Mouse (Mus musculus) Patski (cell line): ENCODE results near the gene Sar1b. TPM values are rescaled to one million over a fixed set of nuclear protein-coding genes. Genes with fewer than 3 reads are reported as not detected.
A peak's percentile ranks its signal among the peaks of the same experiment; 100 is the strongest.

ENCODE experiments used
- ATAC-seq: fragments of 100-300 bp; one replicate; pipeline ENCODE4 v1.8.0; 2021
- CTCF ChIA-PET: fragments of 350-600 bp; sonication (Branson Sonifier 250); formaldehyde crosslinking; loops from one replicate; lab custom pipeline; 2022; ENCODE audit warnings: inconsistent platforms; lab: Charles Lee
- POLR2A ChIA-PET: fragments of 350-600 bp; sonication (Branson Sonifier 250); formaldehyde crosslinking; loops from one replicate; lab custom pipeline; 2022; ENCODE audit warnings: antibody characterized with exemption, inconsistent platforms; lab: Charles Lee
- DNase-seq: peaks from one replicate; pipeline ENCODE4 v3.0.0-alpha.2; 2011; ENCODE audit warnings: low read depth, low spot score
- H3K27me3 ChIP-seq: fragments of 371-371 bp; one replicate; pipeline ENCODE4 v1.5.1; 2021
- CTCF ChIP-seq: fragments of 100-300 bp; IDR thresholded peaks from one replicate; pipeline ENCODE4 v1.5.1; 2021
- in situ Hi-C: fragments of 300-500 bp; cut with MboI; formaldehyde crosslinking; loops from 3 replicates; pipeline ENCODE4 v1.11.1; 2018; ENCODE audit warnings: low pct_unique_long_range_greater_than_20kb, mixed read lengths
- polyA plus RNA-seq: library from polyadenylated mRNA; unstranded; gene quantifications from one replicate; pipeline ENCODE4 v1.2.3, GENCODE M21; 2021

The Sar1b gene
- polyA plus RNA-seq, 1 experiment from 2014 or later: 91.0 TPM

DNA sequence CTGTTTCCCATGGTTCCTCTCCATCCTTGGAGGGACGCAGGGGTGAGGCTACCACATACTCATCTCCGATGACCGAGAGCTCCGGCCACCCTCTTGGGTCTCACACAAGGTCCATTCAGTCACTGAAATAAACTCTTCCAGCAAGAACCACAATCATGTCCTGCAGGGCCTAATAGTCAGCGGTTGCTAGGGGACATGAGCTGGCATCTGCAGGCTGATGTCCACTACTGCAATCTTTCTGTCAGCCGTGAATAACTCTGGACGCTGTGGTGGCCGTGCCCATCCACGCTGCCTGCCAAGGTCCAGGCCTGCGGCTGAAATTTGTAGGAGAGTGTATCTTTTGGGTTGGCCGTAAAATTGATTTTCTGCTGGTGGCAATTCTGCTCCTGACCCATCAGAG is 59.8 kb downstream of the Sar1b start:
- in situ Hi-C loops: loop anchor here (5.0 to 10.0 kb wide), 2 partner anchors 144 to 402 kb away; partner anchors contain the start of gene Cdkn2aipnl

GRCm38 (mm10) chr11:51823963-51824753 is 60.7 kb downstream of the Sar1b start:
- no peak for ATAC-seq
- in situ Hi-C loops: loop anchor here (5.0 to 10.0 kb wide), 2 partner anchors 143 to 401 kb away; partner anchors contain the start of gene Cdkn2aipnl
- DNase-seq: no peak
- H3K27me3 ChIP-seq: no peaks in the 10 kb centered on the region
- POLR2A ChIA-PET: interaction anchor here (1.3 kb wide), 1 partner anchor 27 kb away, joined by 3 read pairs; no protein-coding TSS in a partner anchor
- CTCF ChIA-PET: interaction anchor here (0.9 to 1.6 kb wide), 3 partner anchors 19 to 32 kb away, joined by 3 to 5 read pairs (median 3); no protein-coding TSS in a partner anchor
- TF ChIP-seq CTCF: no peak

More for the DNA sequence above, 59.8 kb downstream of the Sar1b start:
- POLR2A ChIA-PET: interaction anchor here (1.3 kb wide), 1 partner anchor 28 kb away, joined by 3 read pairs; no protein-coding TSS in a partner anchor
- no peak for ATAC-seq
- no peak for TF ChIP-seq CTCF
- DNase-seq: no peak
- CTCF ChIA-PET: interaction anchor here (0.9 to 1.6 kb wide), 3 partner anchors 18 to 33 kb away, joined by 3 to 5 read pairs (median 3); no protein-coding TSS in a partner anchor
- H3K27me3 ChIP-seq: no peaks in the 10 kb centered on the region

GRCm38 (mm10) chr11:51824867-51825424 is 61.5 kb downstream of the Sar1b start:
- POLR2A ChIA-PET: no interaction called here

DNA sequence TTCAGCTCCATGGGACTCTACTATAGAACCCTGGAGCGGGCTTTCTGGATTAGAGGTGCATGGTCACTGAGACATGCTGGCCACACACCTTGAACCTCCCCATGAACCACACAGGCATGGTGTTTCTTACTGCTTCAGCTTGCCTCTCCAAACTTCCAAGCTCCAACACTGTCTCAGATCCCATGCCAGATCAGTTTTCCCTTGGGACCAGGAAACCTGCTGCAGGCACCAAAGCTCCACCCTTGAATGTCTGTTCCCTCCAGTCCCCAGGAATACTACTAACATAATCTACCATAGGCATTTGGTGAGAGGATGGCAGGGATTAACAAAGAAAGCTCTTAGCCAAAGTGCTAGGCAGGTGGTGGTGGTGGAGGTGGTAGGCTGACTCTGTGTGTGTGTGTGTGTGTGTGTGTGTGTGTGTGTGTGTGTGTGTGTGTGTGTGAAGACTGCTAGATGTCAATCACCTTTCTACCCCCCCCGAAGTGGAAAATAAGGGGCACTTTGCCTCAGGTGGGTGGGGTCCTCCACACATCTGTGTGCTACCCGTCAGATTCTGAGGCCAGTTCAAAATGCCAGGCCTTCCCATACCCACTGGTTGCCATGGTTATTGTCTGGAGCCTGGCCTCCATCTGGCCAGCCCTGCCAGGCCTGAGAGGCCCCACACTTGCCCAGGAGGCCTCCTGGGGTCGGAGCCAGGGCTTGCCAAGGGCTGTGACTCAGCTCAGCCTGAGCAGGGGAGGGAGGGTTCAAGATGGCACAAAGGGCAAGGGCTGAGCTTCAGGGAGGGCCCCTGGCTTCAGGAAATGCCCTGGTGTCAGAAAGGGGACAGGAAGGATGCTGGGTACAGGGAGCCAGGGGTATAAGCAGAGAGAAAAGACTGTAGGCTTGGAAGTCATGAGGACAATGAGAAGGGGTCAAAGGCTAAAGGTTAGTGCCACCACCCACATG is 68.7 kb downstream of the Sar1b start:
- CTCF ChIA-PET: interaction anchor here (2.2 to 2.6 kb wide), 3 partner anchors 13 to 25 kb away, joined by 5 to 13 read pairs (median 9); no protein-coding TSS in a partner anchor
- POLR2A ChIA-PET: interaction anchor here (0.6 to 1.4 kb wide), 7 partner anchors 9 to 84 kb away, joined by 3 to 7 read pairs (median 5); partner anchors contain the start of gene Jade2
- in situ Hi-C loops: no loop called here
- H3K27me3 ChIP-seq: no peaks in the 10 kb centered on the region
- TF ChIP-seq CTCF: no peak
- ATAC-seq (peak; percentile 88), DNase-seq (peak; percentile 63)

More at GRCm38 (mm10) chr11:51824867-51825424, 61.5 kb downstream of the Sar1b start:
- in situ Hi-C loops: loop anchor here (5.0 to 10.0 kb wide), 2 partner anchors 142 to 400 kb away; partner anchors contain the start of gene Cdkn2aipnl
- no peak for ATAC-seq
- H3K27me3 ChIP-seq: no peaks in the 10 kb centered on the region
- no peak for DNase-seq
- CTCF ChIA-PET: interaction anchor here (1.4 kb wide), 1 partner anchor 18 kb away, joined by 3 read pairs; no protein-coding TSS in a partner anchor
- TF ChIP-seq CTCF: no peak

DNA sequence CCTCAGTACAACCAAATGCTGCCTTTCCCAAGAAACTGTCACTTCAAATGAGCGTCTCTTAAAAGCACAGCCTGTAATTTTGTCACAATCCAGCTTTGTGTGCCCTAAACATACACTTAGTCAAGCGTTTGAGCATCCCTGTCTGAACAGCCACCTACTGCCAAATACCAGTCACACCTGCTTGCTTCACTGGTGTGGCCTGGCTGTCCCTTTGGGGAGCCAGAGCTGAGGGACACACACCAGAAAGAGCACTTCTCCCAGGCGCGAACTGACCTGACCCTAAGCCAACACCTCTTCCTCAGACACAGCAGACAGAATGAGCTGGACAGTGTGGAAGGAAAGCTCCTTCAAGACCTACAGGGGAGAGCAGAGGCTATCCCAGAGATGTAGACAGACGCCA is 69.5 kb downstream of the Sar1b start:
- no peak for TF ChIP-seq CTCF
- ATAC-seq: no peak
- ChIA-PET CTCF (interaction anchor here (2.2 to 2.6 kb wide), 3 partner anchors 14 to 26 kb away, joined by 5 to 13 read pairs (median 9); no protein-coding TSS in a partner anchor), POLR2A (interaction anchor here (0.6 to 1.3 kb wide), 4 partner anchors 17 to 83 kb away, joined by 3 to 7 read pairs (median 4); no protein-coding TSS in a partner anchor)
- no peak for DNase-seq
- in situ Hi-C loops: no loop called here
- no peaks in the 10 kb centered on the region for H3K27me3 ChIP-seq

- CTCF ChIA-PET: interaction anchor here (0.6 to 2.6 kb wide), 5 partner anchors 15 to 134 kb away, joined by 3 to 13 read pairs (median 4); partner anchors contain the start of gene Cdkn2aipnl
- H3K27me3 ChIP-seq: no peaks in the 10 kb centered on the region
- in situ Hi-C loops: no loop called here
- no peak for TF ChIP-seq CTCF
- no peak for ATAC-seq
- POLR2A ChIA-PET: interaction anchor here (0.6 to 1.3 kb wide), 6 partner anchors 9 to 82 kb away, joined by 3 to 7 read pairs (median 6); no protein-coding TSS in a partner anchor
- DNase-seq: no peak
These were observed 70.0 kb downstream of the Sar1b start for GRCm38 (mm10) chr11:51833393-51834066.

GRCm38 (mm10) chr11:51834067-51834411 is 70.6 kb downstream of the Sar1b start:
- in situ Hi-C loops: no loop called here
- H3K27me3 ChIP-seq: no peaks in the 10 kb centered on the region
- DNase-seq (no peak), ATAC-seq (no peak)
- TF ChIP-seq CTCF: no peak
- ChIA-PET POLR2A (interaction anchor here (0.6 kb wide), 2 partner anchors 8 to 22 kb away, joined by 6 read pairs; no protein-coding TSS in a partner anchor), CTCF (interaction anchor here (0.6 to 2.6 kb wide), 6 partner anchors 15 to 133 kb away, joined by 3 to 13 read pairs (median 4); partner anchors contain the start of gene Cdkn2aipnl)

GRCm38 (mm10) chr11:51835598-51835997 is 72.1 kb downstream of the Sar1b start:
- no peak for DNase-seq
- ATAC-seq: no peak
- ChIA-PET POLR2A (no interaction called here), CTCF (interaction anchor here (1.5 kb wide), 1 partner anchor 15 kb away, joined by 3 read pairs; no protein-coding TSS in a partner anchor)
- H3K27me3 ChIP-seq: no peaks in the 10 kb centered on the region
- TF ChIP-seq CTCF: no peak
- in situ Hi-C loops: no loop called here
